Mouse (Mus musculus): ENCODE results near the gene Myh10.

The Myh10 gene

DNA sequence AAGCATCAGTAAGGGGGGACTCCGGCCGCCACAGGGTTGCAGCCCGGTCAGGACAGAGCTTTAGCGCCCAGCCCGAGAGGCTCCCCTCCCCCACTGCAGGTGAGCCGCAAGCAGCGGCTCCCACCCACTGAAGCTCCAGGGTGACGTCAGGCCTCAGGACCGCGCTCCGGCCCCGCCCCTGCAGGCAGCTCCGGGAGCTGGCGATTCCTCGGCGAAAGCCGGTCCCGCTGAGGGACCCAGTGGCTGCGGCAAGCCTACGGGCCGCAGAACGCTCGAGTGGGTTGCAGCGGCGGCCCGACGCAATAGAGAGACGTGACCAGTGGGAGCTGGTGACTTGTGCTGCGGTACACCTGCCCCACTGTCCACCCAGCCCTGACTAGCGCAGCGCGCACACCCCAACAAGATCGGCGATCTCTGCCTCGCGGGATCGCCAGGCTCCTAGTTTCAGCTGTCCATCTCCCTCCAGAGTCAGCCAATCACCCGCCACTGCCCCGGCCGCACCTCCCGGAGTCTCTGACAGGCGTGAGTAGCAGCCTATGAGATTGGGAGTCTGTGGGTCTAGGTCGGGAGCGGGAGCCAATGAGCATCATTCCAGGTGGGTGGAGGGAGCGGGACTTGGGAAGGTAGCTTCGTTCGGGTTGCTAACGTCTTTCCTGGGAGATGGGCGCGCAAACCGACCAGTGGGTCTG is at the start of gene Myh10:
Myh10 (plus strand) TSS at position 239 of the 689 bp plus-strand sequence.
- under 1% methylated on average over 51 of the region's 51 CpGs for WGBS

GRCm38 (mm10) chr11:68644781-68645180 is 46.6 kb upstream of the Myh10 start:
- WGBS = 79% methylated on average over 6 of the region's 6 CpGs

DNA sequence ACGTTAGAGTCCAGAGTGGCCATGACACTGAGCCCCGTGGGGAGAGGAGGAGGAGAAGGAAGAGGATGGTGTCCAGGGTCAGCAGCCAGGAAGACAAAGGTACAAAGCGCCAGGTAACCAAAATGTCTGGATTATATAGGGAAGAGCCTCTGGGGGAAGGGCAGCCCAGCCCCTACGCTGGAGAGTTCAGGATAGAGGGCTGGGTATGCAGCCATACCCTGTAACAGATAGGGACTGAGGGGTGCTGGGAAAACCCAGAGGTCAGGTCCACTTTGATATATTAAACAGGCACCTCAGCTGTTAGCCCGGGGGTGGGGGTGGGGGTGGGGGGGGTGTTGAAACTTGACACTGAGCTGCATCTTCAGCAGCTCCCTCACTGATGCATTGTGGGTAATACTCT is 43.6 kb upstream of the Myh10 start:
- WGBS = 81% methylated on average over 5 of the region's 5 CpGs

DNA sequence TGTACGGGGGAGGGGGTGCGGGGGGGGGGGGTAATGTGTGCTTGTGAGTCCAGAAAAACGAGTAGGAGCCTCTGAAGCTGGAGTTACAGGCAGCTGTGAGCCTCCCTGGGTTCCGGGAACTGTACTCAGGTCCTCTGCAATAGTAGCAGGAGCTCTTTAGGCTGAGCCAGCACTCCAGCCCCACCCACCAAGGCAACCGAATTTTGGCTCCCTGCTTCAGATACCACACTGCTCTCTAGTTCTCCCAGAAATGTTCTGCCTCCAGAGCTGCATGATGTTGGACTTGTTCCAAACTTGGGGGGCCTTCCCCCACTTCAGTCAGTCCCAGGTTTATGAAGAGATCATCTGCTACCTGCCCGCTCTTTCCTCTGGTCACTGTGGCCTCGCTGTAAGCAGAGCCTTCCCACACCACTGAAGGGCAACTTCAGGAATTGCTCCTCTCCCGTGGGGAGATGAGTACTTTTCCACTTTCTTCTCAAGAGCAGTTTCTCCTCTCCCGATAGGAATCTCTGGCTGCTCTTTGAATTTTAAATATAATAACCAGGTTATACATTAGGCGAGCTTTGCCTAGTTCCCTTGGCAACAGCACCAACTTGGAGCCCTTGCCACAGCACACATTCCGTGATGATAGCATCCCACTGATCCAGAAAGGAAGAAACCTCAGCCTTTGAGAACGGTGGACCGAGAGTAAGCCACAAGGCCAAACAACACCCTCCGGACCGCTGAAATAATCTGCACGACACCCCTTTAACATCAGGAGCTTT is 42.8 kb upstream of the Myh10 start:
- WGBS = 54% methylated on average over 16 of the region's 16 CpGs

GRCm38 (mm10) chr11:68651518-68651917 is 39.8 kb upstream of the Myh10 start:
- WGBS = 78% methylated on average over 2 of the region's 2 CpGs

DNA sequence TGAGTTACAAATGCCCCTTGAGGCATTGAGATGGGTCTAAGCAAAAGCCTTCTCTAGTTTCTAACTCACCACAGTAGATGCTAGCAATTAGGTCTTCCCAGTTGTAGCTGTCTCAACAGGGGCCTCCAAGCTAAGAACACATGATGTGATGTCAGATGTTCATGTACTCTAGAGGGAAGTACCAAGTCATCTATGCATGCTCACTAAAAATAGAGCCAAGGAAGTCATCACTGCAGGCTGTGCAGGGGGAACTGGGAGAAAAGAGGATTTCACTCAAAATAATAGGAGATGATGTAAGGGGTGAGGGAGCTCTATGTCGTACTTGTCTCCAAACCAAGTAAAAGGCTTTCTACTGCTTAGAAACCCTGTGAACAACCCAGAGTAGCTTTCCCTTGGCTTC is 35.8 kb upstream of the Myh10 start:
- 42% methylated on average over 1 of the region's 1 CpGs for WGBS

DNA sequence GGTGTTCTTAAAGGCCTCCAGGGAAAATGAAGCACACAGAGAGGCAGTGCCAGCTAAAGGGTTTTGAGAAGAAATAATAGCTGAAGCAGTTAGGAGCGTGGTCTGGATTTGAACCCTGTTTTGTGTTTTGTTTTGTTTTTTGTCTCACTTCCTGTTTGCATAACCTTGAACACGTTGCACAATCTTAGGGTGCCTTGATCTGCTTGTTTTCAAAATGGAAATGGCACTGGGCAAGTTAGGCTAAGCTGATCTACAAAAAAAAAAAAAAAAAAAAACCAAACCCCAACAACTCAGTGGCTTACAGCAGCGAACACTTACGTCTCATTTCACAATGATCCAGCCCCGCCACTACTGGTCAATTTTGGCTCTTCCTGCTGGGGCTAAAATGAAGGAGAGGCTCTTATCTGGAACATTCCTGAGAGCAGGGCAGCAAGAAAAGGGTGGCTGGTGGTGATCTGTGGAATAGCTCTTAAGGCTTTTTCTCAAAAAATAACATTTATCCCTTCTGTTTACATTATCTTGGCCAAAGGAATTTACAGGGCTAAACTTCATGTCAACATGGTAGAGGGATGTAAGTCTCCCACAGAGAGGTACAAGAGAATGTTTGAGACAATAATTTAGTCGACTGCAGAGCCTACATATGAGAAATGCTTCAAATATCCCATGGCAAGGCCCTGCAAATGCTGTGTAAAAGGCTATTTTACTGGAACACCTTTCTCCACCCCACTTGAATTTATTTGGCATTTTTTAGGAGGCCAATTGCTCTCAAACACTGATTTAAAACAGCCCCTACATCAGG is 34.3 kb upstream of the Myh10 start:
- 37% methylated on average over 6 of the region's 6 CpGs for WGBS

GRCm38 (mm10) chr11:68657811-68658210 is 33.5 kb upstream of the Myh10 start:
- WGBS = 17% methylated on average over 9 of the region's 9 CpGs

- WGBS = 47% methylated on average over 2 of the region's 2 CpGs
Measured at GRCm38 (mm10) chr11:68665331-68665730, 26.0 kb upstream of the Myh10 start.

DNA sequence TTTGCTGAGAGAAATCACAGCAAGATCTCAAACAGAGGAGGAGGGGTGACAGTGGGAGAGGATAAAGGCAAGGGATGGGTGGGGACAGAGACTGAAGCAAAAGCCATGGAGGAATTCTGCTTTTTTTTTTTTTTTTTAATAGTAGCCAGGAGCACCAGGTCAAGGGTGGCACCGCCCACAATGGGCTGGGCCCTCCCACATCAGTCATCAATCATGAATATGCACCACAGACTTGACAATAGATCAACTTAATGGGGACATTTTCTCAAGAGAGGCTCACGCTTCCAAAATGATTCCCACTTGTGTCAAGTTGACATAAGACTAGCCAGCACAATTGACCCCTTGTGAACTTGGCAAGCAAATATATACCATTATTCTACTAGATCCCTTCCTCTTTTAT is 25.1 kb upstream of the Myh10 start:
- WGBS = 86% methylated on average over 2 of the region's 2 CpGs

- 84% methylated on average over 5 of the region's 5 CpGs for WGBS
Measured at GRCm38 (mm10) chr11:68672270-68672970, 18.9 kb upstream of the Myh10 start.

DNA sequence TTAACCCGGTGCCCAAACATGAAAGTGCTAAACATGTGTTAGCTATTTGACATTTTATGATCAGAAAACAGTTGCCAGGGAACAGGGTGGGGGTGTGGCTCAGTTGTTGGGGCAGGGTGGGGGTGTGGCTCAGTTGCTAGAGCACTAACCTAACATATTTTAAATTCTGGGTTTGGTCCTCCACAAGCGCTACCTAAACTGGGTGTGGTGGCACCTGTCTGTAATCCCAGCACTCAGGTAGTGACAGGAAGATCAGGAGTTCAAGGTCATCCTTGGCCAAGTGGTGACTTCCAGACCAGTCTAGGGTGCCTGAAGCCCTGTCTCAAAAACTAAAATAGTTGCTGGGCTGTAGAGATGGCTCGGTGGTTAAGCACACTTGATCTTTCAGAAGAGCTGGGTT is 17.3 kb upstream of the Myh10 start:
- 89% methylated on average over 3 of the region's 3 CpGs for WGBS

DNA sequence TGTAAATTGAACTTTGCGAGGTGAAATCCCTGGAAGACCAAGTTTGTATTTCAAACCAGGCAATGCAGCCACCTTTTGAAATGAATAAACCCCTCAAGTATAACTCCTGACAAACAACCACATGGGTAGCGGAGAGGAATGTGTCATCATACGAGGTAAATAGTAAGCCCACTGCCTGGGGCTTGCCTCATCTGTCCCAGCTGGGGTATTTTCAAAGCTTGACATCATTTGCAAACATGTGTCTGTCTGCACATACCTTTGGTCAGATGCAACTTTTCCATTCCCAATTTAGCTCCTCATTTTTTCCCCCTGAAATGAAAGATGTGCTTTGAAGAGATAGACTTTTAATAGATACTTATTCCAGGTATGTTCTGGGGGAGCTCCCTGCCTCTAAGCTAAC is 16.7 kb upstream of the Myh10 start:
- 76% methylated on average over 3 of the region's 3 CpGs for WGBS

DNA sequence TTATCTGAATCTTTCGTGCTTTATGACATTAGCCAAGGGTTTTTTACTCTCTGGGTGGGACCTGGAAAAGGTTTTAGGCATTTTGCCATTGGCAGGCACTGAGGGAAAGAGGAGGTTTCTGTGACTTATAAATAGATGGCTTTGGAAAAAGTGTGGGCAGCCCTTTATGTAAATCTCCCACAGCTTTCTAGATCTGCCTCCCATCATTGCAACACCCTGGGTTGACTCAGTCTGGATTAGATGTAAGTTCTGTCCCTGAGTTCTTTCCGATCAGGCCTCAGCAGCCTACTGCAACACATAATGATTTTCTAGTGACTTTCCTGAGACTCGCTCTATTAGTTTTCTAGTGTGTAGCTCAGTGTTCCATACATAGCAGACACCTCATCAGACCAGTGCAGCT is 16.1 kb upstream of the Myh10 start:
- 44% methylated on average over 3 of the region's 3 CpGs for whole genome bisulfite sequencing

DNA sequence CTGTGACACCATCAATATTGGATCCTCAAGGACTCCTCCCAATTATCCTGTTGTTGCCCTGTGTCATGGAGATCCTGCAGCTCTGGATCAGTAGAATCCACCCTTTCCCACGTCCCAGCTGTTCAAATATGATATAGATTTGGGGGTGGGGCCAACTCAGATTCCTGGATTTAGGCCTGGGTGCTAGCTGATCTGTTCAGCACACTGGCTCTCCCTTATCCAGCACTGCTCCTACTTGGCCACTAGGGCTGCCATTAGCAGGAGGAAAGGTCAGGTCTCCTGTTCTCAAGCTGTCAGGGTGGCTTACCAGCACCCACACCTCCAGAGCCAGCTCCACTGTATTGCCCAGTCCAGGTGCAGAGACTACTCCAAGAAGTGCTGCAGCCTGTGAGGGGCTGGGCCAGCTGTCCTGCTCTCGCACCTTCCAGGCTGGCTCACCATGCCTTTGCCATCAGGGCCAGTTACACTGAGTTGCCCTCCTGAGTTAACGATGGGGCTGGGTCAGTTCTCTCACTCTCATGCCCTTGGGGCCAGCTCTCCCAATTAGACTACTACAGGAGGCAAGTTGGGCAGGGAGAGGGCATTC is 10.0 kb upstream of the Myh10 start:
- 79% methylated on average over 3 of the region's 3 CpGs for WGBS

DNA sequence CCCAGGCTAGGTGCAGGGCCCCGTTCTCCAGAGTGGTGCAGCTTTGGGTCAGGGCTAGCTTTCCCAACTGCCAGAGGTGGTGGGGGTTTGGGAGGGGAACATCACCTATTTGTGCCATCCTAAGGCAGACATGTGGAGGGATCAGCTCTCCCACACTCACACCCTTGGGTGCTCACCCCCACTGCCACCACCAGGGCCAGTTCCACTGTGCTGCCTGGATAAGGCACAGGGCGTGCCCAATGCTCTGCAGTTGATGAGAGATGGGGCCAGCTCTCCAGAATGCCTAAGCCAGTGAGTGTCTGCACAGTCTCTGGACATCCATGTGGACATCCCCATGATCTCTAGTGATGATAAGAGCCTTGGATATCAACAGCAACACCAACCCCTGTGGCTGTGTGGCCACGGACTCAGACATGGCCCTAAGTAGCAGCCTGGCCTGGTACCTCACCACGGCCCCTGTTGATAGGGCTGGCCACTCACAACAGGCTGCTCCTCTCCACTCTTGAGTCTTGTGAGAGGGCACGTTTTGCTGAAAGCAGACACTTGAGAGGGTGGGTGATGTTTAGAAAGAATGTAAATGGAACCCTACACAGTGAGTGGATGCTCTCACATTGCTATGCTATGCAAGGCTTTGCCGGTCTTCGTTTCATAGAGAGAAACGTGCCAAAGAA is 9.1 kb upstream of the Myh10 start:
- WGBS = 88% methylated on average over 8 of the region's 8 CpGs

DNA sequence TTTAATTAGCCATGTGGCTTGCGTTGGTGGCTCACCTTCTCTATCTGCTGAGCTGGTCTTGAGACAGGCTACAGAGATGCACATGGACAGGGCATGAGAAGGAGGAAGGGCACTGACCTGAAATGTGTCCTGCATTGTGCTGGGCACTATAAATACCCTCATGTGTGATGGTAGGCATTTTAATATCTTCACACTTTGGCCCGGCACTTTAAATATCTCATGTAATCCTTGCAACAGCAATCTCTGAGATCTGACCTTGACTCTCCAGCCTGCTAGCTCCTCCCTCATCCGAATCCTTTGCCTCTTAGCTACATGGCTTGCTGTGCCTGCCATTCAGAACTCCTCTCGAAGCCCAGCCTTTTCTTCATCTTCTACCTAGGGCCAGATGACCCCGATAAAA is 5.4 kb upstream of the Myh10 start:
- WGBS = 91% methylated on average over 5 of the region's 5 CpGs

DNA sequence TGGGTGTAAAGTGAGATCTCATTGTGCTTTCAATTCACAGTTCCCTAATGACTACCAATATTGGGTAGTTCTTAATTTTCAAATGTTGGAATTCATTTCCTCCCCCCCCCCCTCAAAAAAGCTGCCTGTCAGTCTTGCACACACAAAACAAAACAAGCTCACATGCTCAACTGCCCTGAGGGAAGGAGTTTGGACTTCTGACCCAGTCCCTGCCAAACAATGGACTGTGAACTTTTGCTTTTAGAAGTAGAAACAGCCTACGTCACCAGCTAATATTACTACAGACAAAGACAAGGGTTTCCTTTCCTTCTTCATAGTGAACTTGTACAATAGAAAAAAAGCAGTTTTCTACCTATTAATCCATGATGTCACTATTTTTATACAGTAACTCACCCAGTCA is 2.1 kb upstream of the Myh10 start:
- 79% methylated on average over 1 of the region's 1 CpGs for WGBS

DNA sequence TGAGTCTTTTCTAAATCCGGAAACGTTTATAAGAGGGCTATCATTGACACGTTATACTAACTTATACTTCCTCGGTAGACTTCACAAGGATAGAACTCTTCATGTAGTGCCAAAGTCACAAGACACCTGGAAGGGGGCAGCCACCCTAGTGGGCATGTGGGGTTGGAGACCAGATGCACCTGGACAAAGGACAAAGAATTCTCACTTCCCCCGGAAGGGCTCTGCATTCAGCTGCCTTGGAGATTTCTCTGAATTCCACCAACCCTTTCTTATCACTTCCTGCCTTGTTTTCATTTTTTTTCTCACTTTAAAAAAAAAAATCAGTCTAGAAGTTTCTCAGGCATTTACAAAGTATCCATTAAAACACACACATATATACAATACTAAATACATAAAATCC is 894 bp upstream of the Myh10 start:
- 36% methylated on average over 5 of the region's 5 CpGs for WGBS

GRCm38 (mm10) chr11:68692010-68692692 is 792 bp downstream of the Myh10 start:
- WGBS = 1% methylated on average over 34 of the region's 34 CpGs

Data from cerebral cortex, adult 2 months (tissue).